Mouse (Mus musculus) adrenal gland, postnatal 36 days (tissue): ENCODE results near the gene Clasp2. TPM values are rescaled to one million over a fixed set of nuclear protein-coding genes. Genes with fewer than 3 reads are reported as not detected.
A peak's percentile ranks its signal among the peaks of the same experiment; 100 is the strongest.

Experiments used
- DNase-seq, 2 experiments: peaks; one replicate each; pipeline ENCODE4 v3.0.0; 2021; ENCODE audit warnings: mixed read lengths in 1 of 2
- total RNA-seq, 2 experiments: library from RNA; stranded (reverse); gene quantifications; 2 replicates each; pipeline ENCODE4 v1.2.3; 2021

The Clasp2 gene
- total RNA-seq, 2 experiments from 2014 or later: 134 to 261 TPM

DNA sequence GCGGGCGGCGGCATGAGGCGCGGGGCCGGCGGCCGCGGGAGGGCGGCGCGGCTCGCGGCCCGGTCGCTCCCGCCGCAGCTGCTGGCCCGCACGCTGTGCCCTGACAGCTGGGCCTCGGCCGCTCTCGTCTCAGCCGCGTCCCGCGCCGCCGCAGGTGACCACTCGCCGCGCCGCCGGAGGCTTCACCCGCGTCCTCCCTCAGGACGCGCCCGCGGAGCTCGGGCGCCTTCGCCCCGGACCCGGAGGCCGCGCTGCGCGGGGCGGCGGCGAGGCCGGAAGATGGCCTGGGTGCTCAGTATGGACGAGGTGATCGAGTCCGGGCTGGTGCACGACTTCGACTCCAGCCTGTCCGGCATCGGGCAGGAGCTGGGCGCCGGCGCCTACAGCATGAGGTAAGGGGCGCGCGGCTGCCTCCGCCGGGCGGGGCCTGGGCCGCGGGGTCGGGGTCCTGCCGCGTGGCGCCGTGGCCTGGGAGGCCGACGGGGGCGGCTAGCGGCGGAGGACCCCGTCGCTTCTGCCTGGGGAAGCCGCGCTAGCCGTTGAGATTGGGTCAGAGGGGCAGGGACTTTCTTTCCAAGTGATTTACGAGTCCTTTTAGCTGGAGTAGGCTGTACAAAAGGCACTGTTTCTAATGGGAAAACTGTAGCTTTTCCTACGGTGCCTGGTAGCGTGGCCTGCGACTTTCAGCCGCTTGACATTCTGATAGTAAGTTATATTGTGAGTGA, 190.3 kb downstream of the Clasp2 start:
- peak; percentile 32 to 52 for DNase-seq

DNA sequence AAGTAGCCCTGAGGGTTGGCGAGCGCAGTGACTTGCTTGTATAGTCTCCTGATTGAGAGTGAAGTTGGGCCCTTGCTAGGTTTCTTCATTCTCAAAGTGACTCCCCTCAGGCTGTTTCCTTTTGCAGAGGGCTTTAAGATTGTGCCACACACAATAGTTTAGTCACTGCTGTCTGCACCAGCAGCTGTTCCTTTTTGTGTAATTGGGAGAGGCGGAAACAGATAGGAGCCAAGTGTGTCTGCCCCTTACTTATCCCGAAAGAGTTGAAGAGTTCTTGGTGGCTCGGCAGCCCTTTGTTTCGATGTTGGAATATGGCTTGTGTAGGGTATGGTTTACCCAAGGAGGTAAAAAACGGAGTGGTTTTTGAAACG, 190.8 kb downstream of the Clasp2 start:
- peak in 1 of 2 experiments; percentile 8 for DNase-seq

GRCm38 (mm10) chr9:113932501-113932900, 191.2 kb downstream of the Clasp2 start:
- peak; percentile 17 to 30 for DNase-seq

DNA sequence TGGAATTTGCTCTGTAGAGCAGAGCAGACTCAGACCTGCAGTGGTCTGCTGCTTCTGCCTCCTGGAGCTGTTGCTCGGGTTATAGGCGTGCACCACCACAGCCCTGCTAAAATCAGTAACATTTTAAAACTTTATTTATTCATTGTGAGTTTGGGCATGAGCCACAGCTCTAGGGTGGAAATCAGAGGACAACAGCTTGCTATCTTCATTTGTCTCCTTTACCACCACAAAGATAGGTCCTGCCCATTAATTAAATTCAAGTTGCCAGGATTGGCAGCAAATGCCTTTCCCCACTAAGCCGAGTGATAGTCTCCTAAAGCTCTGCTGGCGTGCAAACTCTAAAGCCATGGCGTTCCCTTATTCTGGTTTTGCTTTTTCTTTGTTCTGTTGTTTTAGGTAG, 194.4 kb downstream of the Clasp2 start:
- DNase-seq: no peak

- no peak for DNase-seq
Measured at GRCm38 (mm10) chr9:113939063-113939850, 198.0 kb downstream of the Clasp2 start.

DNA sequence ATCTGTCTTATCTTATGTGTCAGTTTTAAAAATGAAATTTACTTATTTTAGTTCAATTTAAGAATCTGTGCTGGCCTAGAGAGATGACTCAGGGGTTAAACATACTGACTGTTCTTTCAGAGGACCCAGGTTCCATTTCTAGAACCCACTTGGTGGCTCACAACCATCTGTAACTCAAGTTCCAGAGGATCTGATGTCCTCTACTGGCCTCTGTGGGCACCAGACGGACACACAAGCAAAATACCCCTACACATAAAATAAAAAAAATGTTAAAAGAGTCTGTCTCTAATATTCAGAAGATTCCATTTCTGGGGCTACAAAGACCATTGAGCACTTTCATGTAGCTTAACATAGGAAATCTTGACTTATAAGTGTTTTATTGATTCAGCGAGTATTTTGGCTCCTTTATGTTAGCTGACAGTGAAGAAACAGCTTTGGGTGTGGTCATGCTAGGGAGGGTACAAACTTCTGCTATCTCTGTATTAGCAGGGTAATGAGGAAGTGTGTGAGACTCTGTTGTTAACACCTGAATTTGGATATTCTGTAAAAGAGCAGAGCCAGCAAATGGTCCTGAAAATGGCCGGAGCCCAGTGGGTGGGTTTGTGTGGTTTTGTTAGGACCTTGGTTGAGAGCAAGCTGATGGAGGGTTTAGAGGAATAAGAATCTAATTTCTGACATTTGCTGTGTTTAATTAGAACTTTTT, 200.0 kb downstream of the Clasp2 start:
- DNase-seq: no peak

DNA sequence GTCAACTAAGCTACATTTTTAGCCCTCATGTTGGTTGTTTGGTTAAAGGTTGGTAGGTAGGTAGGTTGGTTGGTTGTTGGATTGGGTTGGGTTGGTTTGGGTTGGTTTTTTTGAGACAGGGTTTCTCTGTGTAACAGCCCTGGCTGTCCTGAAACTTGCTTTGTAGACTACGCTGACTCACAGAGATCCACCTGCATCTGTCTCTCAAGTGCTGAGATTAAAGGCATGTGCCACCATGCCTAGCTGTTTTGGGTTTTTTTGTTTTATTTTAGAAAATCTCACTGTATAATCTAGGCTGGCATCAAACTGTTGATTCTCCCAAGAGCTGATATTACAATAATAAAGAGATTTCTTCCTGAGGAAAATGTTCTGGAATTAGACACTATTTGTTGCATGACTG, 202.1 kb downstream of the Clasp2 start:
- no peak for DNase-seq

DNA sequence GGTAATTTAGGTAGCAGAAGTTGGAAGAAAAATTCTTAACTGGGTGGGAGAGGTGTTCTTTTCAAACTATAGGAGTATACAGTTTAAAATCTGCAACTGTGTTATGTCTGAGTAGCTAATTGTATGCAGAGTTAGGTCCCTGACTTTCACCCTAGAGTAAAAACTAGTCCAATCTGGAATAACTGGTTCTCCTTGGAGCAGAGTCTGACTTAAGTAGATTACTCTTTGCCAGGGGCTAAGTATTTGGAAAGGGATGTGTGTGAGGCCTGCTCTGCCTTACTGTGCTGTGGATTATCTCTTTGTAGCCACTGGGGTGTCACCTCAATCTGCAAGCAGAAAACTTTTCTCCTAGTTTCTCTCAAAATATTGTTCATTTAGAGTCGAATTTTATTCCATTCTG, 205.9 kb downstream of the Clasp2 start:
- no peak for DNase-seq

- no peak for DNase-seq
Measured at GRCm38 (mm10) chr9:113957777-113958176, 216.5 kb downstream of the Clasp2 start.

- no peak for DNase-seq
Measured at GRCm38 (mm10) chr9:113963718-113964117, 222.4 kb downstream of the Clasp2 start.

GRCm38 (mm10) chr9:113964415-113964814, 223.1 kb downstream of the Clasp2 start:
- DNase-seq: no peak

DNA sequence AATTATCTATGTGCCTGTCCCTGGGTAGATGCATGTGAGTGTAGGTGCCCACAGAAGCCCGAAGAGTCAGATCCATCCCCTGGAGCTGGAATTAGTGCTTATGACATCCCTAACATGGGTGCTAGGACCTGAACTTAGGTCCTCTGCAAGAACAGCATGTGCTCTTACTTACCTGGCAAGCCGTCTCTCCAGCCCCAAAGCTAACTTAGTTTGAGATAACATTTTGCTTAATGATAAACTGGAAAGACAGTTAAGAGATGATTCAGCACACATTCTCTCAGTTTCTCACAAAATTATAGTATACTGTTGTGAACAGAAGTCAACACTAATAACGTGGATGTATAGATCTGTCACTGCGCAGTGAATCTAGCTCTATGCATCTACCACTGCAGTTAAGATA, 225.6 kb downstream of the Clasp2 start:
- no peak for DNase-seq

GRCm38 (mm10) chr9:113968967-113969366, 227.7 kb downstream of the Clasp2 start:
- DNase-seq: no peak

Other genes with a start within 250 kb of the Clasp2 start
- 100 to 1,000 TPM; 185 to 190 TPM for gene Pdcd6ip, start 33.2 kb upstream of the Clasp2 start, total RNA-seq
- 10 to 100 TPM; 53.6 to 54.6 TPM for gene Ubp1, start 189.5 kb downstream of the Clasp2 start, total RNA-seq